Mouse (Mus musculus): ENCODE data around the gene Olfr105-ps. TPM values are rescaled to one million over a fixed set of nuclear protein-coding genes. Genes with fewer than 3 reads are reported as not detected.

Gene Olfr105-ps
- not detected for total RNA-seq (2023)

GRCm38 (mm10) chr17:37378733-37379132 lies at the start of gene Olfr105-ps:
TSS of gene Olfr105-ps (plus strand) at chr17:37379033.

GRCm38 (mm10) chr17:37339598-37339997 lies 39.2 kb upstream of the Olfr105-ps start, which contains the start of gene Olfr103:
TSS of gene Olfr103 (minus strand) at chr17:37339698.

GRCm38 (mm10) chr17:37359282-37359681 lies 19.6 kb upstream of the Olfr105-ps start, which contains the start of gene Olfr104-ps:
TSS of gene Olfr104-ps (plus strand) at chr17:37359582.

GRCm38 (mm10) chr17:37390093-37390492 lies 11.3 kb downstream of the Olfr105-ps start, which contains the start of gene Olfr106-ps:
TSS of gene Olfr106-ps (plus strand) at chr17:37390393.

DNA sequence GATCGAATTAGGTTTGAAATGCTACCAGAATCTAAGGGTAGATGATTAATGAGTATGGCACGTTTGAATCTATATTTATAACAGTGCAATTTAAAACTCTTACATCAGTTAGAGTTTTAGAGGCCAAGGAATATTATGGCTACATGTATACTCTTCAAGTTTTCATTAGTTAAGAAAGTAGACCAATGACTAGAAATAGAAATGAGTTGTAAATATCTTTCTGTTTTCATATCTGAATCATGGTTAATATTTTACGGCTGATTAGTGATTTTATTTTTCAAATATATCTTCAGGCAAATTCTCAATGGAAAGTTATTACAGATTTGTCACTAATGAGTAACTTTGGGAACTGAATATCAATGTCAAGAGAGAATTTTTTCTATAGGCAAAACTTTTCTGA lies 20.1 kb downstream of the Olfr105-ps start, which contains the start of gene Olfr107:
Gene Olfr107 (plus strand): TSS at position 301 of the 400 bp plus-strand sequence.

Other genes with a start within 250 kb of the Olfr105-ps start
- gene Olfr93, start 217.5 kb upstream of the Olfr105-ps start, total RNA-seq (2023), result not detected
- gene Ubd, start 185.1 kb upstream of the Olfr105-ps start, total RNA-seq (2023), result not detected
- gene Olfr94, start 178.0 kb upstream of the Olfr105-ps start, total RNA-seq (2023), result not detected
- not detected for gene Olfr95, start 165.9 kb upstream of the Olfr105-ps start, total RNA-seq (2023)
- not detected for gene Olfr96, start 158.9 kb upstream of the Olfr105-ps start, total RNA-seq (2023)
- not detected for gene Olfr97, start 141.7 kb upstream of the Olfr105-ps start, total RNA-seq (2023)
- gene Olfr98, start 115.3 kb upstream of the Olfr105-ps start, total RNA-seq (2023), result not detected
- gene H2-M3, start 108.8 kb upstream of the Olfr105-ps start, total RNA-seq (2023), result 38.8 TPM
- not detected for gene Olfr99, start 95.6 kb upstream of the Olfr105-ps start, total RNA-seq (2023)
- gene Olfr101, start 74.7 kb upstream of the Olfr105-ps start, total RNA-seq (2023), result not detected
- gene Olfr102, start 62.0 kb upstream of the Olfr105-ps start, total RNA-seq (2023), result not detected
- gene Olfr103, start 39.3 kb upstream of the Olfr105-ps start, total RNA-seq (2023), result not detected
- not detected for gene Olfr104-ps, start 19.5 kb upstream of the Olfr105-ps start, total RNA-seq (2023)
- gene Olfr106-ps, start 11.4 kb downstream of the Olfr105-ps start, total RNA-seq (2023), result not detected
- not detected for gene Olfr107, start 20.2 kb downstream of the Olfr105-ps start, total RNA-seq (2023)
- gene Olfr108, start 66.4 kb downstream of the Olfr105-ps start, total RNA-seq (2023), result not detected
- gene Olfr109, start 79.9 kb downstream of the Olfr105-ps start, total RNA-seq (2023), result not detected
- not detected for gene H2-M2, start 104.5 kb downstream of the Olfr105-ps start, total RNA-seq (2023)
- gene Olfr110, start 113.4 kb downstream of the Olfr105-ps start, total RNA-seq (2023), result not detected
- gene Olfr111, start 129.0 kb downstream of the Olfr105-ps start, total RNA-seq (2023), result not detected
- gene Olfr112, start 190.4 kb downstream of the Olfr105-ps start, total RNA-seq (2023), result not detected
- gene Olfr113, start 198.6 kb downstream of the Olfr105-ps start, total RNA-seq (2023), result not detected
- gene Olfr114, start 213.7 kb downstream of the Olfr105-ps start, total RNA-seq (2023), result not detected
- not detected for gene Olfr115, start 248.1 kb downstream of the Olfr105-ps start, total RNA-seq (2023)
- not detected for gene Olfr116, start 248.2 kb downstream of the Olfr105-ps start, total RNA-seq (2023)